Mouse (Mus musculus) liver (tissue): ENCODE data around the gene Cdh3.
"Not testable (repeated sequence)": the region's sequence is repeated elsewhere in the genome, so short reads cannot be mapped to it uniquely, and the experiment has no call there.

Experiments used
- DNase-seq: peaks from one replicate; pipeline ENCODE4 v3.0.0-alpha.2; 2020; ENCODE audit warnings: mixed read lengths

Gene Cdh3

DNA sequence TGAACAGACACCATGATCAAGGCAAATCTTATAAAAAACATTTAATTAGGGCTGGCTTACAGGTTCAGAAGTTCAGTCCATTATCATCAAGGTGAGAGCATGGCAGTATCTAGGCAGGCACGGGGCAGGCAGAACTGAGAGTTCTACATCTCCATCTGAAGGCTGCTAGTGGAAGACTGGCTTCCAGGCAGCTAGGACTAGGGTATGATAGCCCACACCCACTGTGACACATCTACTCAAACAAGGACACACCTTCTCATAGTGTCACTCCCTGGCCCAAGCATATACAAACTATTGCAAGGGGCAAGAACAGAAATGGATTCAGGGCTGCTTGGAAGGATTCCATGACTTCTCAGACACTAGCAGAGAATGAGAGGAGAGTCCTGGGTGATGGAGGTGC, 61.5 kb downstream of the Cdh3 start:
- DNase-seq: not testable (repeated sequence)

DNA sequence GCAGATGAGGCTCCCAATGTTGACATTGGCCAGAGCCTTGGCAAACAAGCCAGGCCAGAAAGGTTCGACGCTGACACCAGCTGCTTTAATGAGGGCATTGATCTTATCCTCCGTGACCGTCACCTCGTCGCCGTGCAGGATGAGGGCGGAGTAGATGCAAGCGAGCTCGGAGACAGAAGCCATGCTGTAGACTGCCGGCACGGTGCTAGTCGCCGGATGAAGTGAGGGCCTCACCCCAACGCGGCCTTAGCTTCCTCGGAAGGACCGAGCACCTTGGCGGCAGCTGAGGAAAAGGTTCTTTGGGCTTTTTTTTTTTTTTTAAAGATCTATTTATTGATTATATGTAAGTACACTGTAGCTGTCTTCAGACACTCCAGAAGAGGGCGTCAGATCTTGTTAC, 62.5 kb downstream of the Cdh3 start, which contains the start of gene Gm10073:
TSS of gene Gm10073 (minus strand) at position 294 of the 400 bp plus-strand sequence.
- not testable (repeated sequence) for DNase-seq

DNA sequence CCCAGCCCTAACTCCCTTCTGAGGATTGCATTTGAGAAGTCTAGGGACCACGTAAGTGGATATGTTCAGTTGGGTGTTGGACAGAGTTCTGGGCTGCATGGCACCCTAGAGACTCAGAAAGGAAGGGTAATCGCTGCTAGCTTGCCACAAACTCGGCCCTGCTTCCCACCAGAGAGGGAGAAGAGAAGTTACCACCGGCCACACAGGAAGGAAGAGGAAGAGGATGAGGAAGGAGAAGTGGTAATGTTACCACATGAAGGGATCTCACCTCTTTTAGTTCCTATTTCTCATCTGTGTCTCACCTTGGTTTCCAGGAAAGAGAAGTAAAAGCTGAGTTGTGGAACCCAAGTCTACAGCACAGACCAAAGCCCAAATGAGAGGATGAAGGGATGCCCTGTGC, 63.6 kb downstream of the Cdh3 start:
- DNase-seq: no peak

DNA sequence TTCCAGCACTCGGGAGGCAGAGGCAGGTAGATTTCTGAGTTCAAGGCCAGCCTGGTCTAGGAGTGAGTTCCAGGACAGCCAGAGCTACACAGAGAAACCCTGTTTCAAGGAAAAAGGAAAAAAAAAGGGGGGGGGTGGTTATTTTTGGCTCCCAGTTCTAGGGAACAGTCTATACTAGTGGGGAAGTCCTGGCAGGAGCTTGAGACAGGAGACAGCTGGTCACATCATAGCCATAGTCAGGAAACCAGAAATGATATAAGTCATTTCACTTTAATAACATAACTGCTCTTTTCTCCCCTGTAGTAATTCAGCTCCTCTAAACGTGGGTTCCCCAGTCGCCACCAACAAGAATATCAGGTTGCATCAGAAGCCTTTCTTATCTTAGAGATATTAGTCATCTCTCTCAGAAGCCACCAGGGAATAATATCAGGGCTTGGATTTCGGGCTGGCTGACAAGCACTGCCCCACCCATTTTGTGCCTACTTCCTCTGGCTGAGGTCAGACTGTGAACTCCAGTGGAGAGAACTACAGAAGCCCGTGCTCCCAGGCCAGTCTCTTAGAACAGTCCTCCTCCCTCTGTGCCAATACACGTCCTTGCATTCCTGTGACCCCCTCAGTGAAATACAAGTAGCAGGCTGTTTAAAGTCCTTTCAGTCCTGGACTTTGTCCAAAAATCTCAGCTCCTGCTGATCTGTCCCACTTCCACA, 66.3 kb downstream of the Cdh3 start:
- no peak for DNase-seq

DNA sequence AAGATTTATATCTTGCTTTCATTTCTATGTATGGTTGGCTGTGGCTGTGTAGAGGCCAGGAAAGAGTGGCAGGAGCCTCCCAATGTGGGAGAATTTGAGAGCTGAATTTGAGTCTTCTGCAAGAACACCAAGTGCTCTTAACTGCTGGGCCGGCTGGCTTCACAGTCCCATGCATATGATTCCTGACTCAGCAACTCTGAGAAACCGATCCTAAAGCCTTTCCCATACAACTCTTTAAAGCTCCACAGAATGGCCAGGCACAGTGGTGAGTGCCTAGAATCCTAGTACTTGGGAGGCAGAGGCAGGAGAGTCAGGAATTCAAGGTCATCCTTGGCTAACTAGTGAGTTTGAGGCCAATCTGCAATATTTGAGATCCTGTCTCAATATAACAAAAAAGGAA, 68.8 kb downstream of the Cdh3 start:
- no peak for DNase-seq

DNA sequence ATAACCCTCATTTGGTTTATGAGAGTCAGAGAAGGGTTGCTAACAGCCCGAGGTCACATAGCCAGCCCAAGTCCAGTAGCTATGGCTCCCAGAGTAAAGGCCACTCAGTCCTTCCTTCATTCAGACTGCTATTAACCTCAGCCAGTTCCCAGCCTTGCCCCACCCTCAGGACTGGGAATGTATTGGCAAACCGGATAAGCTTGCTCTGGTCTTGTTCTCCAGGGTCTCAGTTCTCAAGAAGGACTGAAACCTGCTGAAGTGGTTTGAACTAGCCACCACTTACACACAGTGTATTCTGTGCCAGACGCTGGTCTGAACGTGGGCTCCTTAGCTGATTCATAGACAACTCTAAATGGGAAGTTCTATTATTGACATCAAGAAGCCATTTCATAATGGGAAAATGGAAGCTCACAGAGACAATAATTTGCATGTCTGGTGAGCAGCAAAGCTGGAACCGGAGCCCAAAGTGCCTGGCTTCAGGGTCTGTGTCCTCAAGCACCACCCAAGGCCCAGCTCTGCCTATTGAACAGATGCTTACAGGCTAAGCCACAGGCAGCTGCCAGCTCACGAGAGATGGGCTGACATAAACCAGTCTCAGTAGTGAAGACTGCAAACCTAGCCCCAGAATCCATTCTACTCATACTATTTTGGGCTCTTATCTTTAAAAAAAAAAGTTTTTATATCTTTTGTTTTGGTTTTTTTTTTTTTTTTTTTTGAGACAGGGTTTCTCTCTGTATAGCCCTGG, 70.8 kb downstream of the Cdh3 start:
- DNase-seq: no peak

DNA sequence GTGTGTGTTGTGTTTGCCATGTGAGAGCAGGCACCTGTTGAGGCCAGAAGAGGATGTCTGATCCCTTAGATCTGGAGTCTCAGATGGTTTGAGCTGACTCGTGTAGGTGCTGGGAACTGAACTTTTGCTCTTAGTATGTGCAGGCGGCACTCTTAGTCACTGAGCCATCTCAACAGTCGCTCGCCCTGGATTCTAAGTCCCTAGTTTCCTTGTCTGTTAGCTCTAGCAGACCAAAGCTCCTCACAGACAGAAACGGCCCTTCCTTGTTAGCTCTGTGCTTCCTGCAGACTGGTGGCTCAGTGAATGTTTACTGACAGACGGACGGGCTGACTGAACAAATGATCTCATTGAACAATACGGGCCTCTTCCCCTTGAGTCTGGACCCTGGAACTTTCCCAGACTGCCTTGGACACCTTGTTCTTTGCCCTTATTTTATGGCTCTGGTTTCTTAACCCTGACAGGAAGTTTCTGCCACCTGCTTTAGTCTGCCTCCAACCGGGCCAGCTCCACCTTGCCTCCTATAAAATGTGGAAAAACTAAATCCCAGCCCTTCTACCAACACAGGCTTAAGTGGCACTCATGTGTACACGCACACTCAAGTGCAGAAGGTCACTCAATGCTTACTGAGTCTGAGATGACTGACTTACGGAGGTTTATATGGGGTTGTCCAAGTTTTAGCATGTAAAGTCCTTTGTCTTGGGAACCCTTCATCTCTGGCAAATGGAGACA, 74.4 kb downstream of the Cdh3 start:
- no peak for DNase-seq

DNA sequence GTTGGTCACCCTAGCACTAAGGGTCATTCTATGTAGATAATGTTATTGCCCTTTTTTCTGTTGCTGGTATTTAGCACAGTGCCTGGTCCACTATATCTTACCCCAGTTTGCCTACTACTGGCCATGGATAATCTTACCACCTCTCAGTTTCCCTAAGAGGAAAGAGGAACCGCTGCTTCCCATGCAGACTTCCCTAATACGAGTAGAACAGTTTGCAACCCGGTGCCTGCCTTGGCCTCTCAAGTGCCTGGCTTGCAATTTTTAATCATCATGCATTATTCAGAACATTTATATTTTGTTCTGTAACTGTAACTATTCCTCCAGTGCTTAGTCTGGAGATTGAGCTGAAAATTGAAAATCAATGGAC, 75.0 kb downstream of the Cdh3 start:
- DNase-seq: no peak

DNA sequence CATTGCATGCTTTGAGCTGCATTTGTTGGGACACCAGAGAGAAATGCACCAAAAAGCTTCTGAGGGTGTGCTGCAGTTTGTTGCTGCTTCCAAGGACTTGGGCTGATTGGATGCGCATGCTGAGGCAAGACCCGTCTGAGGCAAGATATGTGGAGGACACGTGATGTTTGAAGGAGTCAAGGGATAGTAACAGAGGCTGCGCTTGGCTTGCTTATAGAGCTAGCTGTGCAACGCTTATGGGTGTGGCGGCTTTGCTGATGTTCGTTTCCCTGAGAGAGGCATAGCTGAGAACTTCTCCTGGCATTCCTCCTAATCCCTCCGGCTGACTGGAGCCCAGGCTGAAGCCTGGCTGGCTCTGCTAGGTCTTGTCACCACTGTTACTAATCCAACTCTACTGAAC, 76.2 kb downstream of the Cdh3 start:
- DNase-seq: no peak

DNA sequence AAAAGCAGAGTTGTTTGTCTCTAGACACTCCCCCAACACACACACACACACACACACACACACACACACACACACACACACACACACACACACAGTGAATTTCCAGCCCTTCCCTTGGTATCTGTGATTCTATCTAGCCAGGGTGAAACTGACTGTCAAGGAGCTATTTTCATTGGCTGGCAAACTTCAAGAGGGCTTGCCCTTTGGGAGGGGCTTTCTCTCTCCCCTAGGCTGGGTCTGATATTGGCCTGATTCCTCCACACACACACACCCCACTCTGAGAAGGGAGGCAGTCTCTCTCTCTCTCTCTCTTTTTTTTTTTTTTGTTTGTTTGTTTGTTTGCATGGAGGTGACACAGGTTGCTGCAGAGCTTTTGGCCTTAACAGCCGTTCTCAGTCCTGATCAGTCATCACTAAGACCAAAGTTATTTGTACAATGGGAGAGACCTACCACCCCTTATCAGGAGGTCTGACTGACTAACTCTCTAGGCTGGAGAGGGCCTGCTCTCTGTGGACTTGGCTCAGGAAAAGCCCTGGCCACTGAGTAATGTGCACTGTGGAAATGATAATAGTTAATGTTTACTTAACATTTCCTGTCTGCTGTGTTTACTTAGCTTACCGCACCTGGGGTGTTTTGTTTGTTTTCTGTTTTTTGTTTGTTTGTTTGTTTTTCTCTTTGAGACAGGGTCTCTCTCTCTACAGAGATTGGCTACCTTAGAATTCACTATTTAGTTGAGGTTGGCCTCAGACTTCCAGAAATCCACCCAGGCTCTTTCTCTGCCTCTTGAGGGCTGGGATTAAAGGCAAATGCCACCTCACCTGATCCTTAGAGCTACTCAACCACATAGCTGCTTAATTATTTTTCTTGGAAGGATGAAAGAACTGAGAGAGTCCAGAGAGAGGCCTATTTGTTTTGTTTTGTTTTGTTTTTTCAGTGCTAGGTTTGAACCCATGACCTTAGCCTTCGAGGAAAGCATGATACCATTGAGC, 78.0 kb downstream of the Cdh3 start:
- DNase-seq: no peak

DNA sequence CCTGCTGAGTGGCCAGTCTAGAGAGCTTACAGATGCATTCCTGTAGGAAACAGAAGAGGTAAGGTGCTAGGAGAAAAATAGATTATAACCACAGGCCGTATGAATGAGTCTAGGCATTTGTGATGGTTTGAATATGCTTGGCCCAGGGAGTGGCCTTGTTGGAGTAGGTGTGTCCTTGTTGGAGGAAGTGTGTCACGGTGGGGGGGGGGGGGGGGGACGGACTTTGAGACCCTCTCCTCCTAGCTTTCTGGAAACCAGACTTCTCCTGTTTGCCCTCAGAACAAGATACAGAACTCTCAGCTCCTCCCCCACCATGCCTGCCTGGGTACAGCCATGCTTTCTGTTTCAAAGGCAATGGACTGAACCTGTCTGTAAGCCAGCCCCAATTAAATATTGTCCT, 81.8 kb downstream of the Cdh3 start:
- DNase-seq: no peak

DNA sequence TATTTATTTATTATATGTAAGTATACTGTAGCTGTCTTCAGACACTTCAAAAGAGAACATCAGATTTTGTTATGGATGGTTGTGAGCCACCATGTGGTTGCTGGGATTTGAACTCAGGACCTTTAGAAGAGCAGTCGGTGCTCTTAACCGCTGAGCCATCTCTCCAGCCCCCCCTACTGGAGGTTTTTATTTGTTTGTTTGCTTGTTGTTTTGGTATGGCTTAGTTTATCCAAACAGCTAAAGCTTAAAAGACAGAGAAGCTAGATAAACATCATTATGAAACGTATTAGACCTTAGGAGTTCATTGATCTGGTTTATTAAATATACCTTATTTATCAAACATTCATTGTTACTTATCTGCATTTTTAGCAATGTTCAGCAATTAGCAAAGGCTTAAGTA, 84.9 kb downstream of the Cdh3 start:
- DNase-seq: not testable (repeated sequence)

DNA sequence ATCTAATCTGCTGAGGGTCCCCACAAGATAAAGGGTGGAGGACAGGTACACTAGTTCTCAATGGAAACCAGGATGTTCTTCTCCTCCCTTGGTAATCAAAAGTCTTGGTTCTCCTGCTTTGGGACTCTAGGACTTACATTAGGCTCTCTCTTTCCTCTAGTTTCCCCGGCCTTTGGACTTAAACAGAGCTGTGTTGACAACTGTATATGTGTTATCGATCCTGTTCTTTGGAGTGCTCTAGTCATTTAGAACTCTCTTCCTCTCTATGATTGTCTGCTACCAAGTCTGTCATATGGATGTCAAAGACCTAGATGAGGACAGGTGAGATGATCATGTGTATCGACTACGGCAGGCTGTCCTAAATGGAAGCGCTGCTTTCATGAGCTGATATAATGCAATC, 86.4 kb downstream of the Cdh3 start:
- DNase-seq: no peak

DNA sequence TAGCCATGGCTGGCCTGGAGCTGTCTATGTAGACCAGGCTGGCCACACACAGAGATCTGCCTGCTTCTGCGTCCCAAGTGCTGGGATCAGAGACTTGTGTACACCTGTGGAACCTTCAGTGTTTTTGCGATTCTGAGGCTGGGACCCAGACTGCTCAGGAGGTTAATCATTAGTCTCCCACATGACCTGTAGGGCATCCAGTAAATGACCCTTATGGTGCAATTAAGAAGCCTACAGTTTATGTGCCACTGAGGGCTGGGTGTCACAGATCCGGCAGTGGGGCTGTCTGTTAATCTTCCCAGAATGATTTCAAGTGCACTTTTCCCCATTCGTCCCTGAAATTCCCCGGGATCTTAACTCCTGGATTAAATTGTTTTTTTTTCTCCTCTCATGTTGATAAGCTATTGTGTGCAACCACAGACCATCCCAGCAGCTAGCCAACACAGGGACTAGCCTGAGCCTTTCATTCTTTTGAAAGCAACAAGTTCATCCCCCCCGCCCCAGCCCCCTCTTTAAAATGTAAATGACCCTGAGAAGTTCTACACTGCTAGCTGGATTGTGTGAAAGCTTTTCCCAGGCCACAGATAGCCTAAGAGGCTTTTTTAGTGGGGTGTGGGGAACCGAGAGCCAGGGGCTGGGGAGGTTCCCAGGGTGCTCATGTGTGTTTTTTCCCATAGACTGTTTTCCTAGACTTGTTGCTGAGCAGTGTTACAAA, 88.7 kb downstream of the Cdh3 start:
- no peak for DNase-seq

DNA sequence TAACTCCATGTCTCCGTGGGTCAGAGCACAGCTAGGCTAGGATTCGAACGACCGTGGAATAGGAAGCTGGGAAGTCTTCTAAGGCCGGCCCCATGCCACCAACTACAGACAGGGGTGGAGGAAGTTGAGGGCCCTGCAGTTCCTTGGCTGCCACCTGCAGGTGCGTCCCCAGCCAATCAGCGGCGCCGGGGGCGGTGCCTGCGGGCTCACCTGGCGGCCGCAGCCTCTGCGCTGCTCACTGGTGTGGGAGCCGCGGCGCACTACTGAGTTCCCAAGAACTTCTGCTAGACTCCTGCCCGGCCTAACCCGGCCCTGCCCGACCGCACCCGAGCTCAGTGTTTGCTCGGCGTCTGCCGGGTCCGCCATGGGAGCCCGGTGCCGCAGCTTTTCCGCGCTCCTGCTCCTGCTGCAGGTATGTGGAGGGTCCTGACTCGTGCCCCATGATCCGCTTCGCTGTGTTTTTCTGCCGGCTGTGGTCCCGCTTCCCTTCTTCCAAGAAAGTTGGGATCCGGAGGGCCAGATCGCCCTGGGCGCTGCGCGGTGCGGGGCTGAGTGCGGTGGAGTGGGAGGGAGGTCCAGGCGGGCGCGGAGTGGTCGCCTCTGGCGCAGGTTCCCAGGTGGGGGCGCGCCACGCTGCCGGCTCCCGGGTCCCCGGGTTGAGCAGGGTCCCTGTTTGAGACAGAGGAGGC, 92.6 kb downstream of the Cdh3 start, which contains the start of gene Cdh1:
TSS of gene Cdh1 (plus strand) at position 221 of the 689 bp plus-strand sequence.
- DNase-seq: peak; percentile 60

DNA sequence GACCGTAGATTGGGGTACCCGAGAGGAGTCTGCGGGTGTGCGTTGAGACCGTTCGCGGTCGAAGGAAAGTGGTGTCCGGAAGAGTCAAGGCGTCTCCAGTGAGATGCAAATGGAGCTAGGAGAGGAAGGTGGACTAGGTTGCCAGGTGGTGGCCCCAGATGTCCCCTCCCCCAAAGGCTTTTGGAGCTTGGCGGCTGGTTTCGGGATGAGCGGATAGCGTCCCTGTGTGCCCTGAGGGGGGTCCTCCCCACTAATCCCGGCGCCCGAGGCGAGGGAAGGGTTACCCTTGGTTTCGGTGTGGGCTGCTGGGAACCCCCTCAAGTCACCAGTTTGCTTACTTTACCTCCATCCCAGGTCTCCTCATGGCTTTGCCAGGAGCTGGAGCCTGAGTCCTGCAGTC, 93.2 kb downstream of the Cdh3 start:
- no peak for DNase-seq

DNA sequence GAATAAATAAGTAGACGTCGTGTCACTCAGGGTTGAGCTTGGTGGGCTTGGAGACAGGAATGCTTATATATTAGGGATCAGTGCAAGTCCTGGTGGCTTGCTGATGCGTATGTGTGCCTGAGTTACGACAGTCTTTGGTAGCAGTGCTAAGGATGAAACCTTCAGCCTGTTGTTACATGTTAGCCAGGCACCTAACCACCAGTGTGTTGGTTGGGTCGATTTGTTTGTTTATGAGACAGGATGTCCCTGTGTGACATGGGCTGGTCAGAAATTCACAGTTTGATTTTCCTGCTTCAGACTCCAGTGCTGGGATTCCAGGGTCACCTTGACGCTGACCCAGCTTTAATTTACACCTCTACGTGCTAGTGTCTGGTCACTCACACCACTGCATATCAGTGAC, 95.0 kb downstream of the Cdh3 start:
- no peak for DNase-seq

DNA sequence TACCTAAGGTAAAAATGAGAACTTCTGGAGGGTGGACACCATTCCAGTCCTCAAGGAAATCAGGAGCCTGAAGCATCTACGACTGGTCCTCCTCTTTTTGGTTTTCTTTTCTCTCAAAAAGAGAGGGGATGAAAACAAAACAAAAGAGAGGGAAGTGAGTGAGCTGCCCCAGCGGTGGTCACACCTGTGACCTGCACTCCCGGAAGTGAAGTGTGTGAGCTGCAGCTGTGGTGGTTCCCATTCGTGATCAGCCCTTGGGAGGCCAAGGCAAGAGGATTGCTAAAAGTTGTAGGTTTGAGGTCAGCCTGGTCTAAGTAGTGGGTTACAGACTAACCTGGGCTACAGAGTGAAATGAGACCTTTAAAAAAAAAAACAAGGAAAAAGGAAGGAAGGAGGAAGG, 95.4 kb downstream of the Cdh3 start:
- no peak for DNase-seq

DNA sequence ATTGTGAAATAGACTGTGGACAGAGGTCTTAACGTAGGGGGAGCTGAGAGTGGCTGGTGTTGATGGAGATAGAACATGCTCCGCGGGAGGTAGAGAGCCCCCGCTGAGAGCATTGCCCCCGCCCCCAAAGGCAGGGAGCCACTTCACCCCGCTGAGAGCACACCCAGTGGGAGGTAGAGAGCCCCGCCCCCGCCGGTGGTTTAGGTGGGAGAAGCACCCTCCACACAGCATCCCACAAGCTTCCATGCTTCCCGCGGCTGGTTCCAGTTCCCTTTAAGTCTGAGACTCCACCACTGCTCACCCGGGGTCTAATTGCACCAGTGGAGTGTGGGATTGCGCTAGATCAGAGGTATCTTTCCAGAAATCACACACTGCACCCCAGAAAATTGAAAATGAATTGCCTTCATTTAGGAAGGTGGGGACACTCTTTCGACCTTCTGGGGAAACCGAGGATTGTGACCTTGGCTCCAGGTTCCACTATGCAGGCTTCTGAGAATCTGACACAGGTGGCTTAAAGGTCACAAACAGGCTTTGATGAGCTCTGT, 96.0 kb downstream of the Cdh3 start:
- DNase-seq: no peak
